Mouse (Mus musculus) bone marrow macrophage, adult 2 months (primary cell): Measurements from ENCODE around the gene Pdcd7. TPM values are rescaled to one million over a fixed set of nuclear protein-coding genes. Genes with fewer than 3 reads are reported as not detected.

Source experiments
- H3K27ac ChIP-seq: 2 replicates; pipeline ENCODE4 v1.5.1; 2012; ENCODE audit warnings: low read depth, low read length; ENCODE audit not compliant: insufficient read depth
- H3K4me1 ChIP-seq: 2 replicates; pipeline ENCODE4 v1.6.1; 2012; ENCODE audit warnings: low read length; ENCODE audit not compliant: control insufficient read depth, insufficient read depth
- H3K4me3 ChIP-seq: 2 replicates; pipeline ENCODE4 v1.5.1; 2012; ENCODE audit warnings: mild to moderate bottlenecking, low read length, moderate library complexity; ENCODE audit not compliant: insufficient read depth
- CTCF ChIP-seq: IDR thresholded peaks from 2 replicates; pipeline ENCODE4 v1.5.1; 2012; ENCODE audit warnings: low read depth, mild to moderate bottlenecking, low read length, moderate library complexity
- POLR2A ChIP-seq: IDR thresholded peaks from 2 replicates; pipeline ENCODE4 v1.6.1; 2012; ENCODE audit warnings: mild to moderate bottlenecking, low read depth, low read length, borderline replicate concordance
- polyA plus RNA-seq: library from polyadenylated mRNA; stranded (reverse); fragments of >200 nt; gene quantifications from 2 replicates; pipeline ENCODE4 v1.2.4, GENCODE M21; 2012; ENCODE audit not compliant: missing spikeins, insufficient read depth, insufficient read length

Gene Pdcd7
- polyA plus RNA-seq: 11.1 and 15.9 TPM in 2 replicates

DNA sequence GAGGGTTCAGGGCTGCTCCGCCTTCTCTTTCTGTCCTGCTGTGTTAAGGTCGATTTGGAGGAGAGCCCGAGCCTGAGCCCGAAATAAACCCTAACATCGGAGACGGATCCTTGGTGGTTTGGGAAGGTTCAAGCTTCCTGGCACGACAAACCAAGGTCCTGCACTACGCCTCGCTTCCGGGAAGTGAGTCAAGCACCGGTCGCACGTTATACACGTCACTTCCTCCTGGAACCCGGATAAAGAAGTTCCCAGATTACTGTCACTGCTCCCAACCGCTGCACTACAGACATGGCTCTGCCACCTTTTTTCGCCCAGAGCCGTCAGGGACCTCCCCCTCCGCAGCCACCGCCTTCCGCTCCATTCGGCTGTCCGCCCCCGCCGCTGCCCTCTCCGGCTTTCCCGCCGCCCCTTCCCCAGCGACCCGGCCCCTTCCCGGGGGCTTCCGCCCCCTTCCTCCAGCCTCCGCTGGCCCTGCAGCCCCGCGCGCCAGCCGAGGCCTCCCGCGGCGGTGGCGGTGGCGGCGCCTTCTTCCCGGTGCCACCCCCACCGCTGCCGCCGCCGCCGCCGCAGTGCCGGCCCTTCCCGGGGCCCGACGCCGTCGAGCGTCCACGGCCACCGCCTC, at the start of gene Pdcd7:
TSS of gene Pdcd7 (plus strand) at position 251 of the 622 bp plus-strand sequence.
- Histone ChIP-seq H3K27ac (peak within 1 kb of the TSS; percentile 82), H3K4me3 (peak within 1 kb of the TSS; percentile 78), H3K4me1 (peaks cover 13% of the 10 kb centered on the region)
- TF ChIP-seq CTCF: no peak
- TF ChIP-seq POLR2A: no peak

DNA sequence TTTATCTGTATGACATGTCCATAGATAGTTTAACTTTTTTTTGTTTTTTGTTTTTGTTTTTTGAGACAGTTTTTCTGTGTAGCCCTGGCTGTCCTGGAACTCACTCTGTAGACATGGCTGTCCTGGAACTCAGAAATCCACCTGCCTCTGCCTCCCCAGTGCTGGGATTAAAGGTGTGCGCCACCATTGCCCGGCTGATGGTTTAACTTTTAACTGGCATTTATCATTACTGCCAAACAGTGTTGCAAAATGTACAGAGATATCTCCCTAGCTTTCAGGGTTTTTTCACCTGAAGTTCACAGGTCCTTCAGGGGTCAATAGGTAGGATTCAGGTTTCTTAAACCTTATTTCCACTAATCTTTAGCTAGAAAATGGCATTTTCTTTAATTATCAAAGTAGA, 48.8 kb upstream of the Pdcd7 start:
- no peak overlapping the region for H3K4me3 ChIP-seq
- H3K27ac ChIP-seq: no peak overlapping the region
- H3K4me1 ChIP-seq: peaks cover 6% of the 10 kb centered on the region
- TF ChIP-seq CTCF (no peak), POLR2A (no peak)

DNA sequence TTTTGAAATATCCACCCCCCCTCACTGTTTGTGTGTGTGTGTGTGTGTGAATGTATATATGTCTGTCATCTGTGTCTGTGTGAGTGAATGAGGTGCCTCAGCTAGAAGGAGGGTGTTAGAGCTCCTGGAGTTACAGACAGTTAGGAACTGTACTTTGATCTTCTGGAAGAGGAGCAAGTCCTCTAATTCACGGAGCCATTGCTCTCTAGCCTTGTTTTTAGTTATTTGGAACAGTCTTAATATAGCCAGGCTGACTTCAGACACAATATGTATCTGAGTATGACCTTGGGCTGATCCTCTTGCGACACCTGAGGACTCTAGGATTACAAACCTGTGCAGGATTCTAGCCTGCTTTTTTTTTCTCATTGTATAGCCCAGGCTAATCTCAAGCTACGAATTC, 47.1 kb upstream of the Pdcd7 start:
- Histone ChIP-seq H3K4me3 (no peak overlapping the region), H3K4me1 (peaks cover 15% of the 10 kb centered on the region), H3K27ac (no peak overlapping the region)
- TF ChIP-seq CTCF: no peak
- no peak for TF ChIP-seq POLR2A

DNA sequence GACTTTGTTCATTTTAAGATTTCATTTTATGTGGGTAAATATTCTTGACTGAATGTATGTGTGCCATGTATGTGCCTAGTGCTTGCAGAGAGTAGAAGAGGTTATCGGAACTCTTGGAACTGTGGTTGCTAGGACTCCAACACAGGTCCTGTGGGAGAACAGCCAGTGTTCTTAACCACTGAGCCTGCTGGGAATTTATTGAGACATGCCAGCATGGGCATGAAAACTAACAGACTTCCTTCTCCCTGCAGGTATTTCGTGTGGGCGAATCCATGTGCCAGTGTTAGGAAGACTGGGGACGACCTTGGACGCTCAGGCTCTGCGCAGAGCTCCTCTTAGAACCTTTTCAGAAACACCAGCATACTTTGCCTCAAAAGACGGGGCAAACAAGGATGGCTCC, 46.3 kb upstream of the Pdcd7 start:
- no peak overlapping the region for H3K4me3 ChIP-seq
- peaks cover 18% of the 10 kb centered on the region for H3K4me1 ChIP-seq
- H3K27ac ChIP-seq: no peak overlapping the region
- TF ChIP-seq CTCF (no peak), POLR2A (no peak)

DNA sequence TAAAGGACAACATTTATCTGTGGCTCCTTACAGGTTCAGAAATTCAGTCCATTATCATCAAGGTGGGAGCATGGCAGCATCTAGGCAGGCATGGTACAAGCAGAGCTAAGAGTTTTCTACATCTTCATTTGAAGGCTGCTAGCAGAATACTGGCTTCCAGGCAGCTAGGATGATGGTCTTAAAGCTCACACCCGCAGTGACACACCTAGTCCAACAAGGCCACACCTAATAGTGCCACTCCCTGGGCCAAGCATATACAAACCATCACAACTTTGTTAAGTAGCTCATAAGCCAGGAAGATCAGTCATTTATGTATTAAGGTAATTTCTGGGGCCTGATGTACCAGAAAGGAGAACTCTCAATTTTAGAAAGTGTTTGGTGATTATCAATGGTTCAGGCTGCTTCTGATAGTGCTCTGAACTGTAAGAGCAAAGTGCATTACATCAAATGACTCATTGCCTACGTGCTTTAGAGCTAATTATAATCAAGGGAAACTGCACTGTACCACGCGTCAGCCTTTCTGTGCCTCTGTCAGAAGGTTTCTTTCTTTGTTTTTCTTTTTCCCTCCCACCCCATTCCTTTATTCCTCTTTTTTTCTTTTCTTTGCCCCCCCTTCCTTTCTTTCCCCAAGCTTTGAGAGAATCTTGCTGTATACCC, 43.4 kb upstream of the Pdcd7 start:
- TF ChIP-seq CTCF (no peak), POLR2A (no peak)
- peaks cover 24% of the 10 kb centered on the region for H3K4me1 ChIP-seq
- no peak overlapping the region for H3K4me3 ChIP-seq
- H3K27ac ChIP-seq: peak overlapping the region; percentile 52

DNA sequence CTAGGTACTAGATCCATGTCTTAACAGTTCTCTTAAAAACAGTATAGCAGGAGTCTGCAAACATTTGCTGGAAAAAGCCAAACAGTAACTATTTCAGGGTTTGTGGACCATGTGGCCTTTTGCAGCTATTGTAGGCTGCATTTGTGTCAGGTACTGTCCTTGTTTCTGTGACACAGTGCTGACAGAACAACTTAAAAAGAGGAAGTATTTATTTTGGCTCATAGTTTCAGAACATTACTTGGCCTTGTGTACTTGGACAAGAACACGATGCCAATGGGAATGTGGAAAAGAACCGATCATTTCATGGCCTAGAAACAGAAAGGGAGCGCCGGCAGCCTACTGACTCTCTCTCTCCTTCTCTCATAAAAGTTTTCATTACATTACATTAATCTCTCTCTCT, 42.3 kb upstream of the Pdcd7 start:
- TF ChIP-seq POLR2A (no peak), CTCF (no peak)
- Histone ChIP-seq H3K27ac (peak overlapping the region; percentile 37), H3K4me1 (peaks cover 24% of the 10 kb centered on the region), H3K4me3 (no peak overlapping the region)

DNA sequence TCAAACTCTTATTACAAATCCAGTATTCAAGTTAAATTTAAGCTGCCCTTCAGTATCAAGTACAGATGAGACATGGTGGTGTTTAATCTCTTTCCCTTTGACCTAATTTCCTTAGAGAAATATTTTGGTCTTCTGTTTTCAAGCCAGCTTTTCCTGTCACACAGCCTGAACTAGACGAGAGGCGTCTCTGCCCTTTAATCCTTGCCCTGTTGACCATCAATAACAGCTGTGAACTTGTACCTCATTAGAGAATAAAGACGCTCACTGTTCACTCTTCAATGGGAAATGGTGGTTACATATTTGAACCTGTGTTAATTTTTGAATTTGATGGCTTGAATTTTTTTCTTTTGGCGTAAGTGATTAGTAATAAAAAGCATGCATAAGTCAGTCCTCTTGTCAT, 41.6 kb upstream of the Pdcd7 start:
- H3K4me3 ChIP-seq: no peak overlapping the region
- H3K4me1 ChIP-seq: peaks cover 24% of the 10 kb centered on the region
- no peak overlapping the region for H3K27ac ChIP-seq
- TF ChIP-seq CTCF (no peak), POLR2A (no peak)

DNA sequence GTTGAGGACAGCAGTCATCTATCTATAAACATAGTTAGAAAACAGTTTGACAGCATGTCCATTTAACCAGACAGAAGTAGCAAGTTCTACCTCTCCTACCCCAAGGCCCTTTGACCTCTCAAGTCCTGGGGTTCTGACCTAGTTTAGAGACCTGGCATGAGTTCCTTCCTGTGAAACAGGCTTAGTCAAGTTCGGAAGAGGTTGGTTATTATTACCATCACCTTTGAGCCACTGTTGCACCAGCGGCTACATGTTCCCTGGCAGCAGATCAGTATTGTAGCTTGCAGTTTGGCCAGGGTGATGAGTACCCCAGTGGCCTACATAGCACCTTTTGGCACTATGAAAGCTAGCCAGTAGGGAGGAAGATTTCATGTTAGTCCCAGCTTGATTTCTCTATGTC, 39.2 kb upstream of the Pdcd7 start:
- no peak for TF ChIP-seq CTCF
- TF ChIP-seq POLR2A: no peak

DNA sequence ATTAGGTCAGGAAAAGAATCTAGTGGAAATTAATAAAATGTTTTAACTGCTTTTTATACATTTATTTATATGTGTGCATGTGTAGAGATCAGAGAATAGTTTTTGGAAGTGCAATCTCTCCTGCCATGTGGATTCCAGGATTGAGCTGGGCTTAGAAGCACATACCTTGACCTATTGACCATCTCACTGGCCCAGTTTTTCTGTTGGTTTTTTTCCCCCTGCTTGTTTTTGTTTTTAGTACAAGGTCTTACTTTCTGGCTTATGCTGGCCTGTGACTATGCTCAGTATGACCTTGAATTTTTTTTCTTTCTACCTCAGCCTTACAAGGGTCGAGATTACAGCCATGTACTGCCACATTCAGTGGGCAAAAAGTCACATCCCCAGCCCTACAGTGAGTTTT, 37.9 kb upstream of the Pdcd7 start:
- Histone ChIP-seq H3K4me3 (no peak overlapping the region), H3K4me1 (peaks cover 19% of the 10 kb centered on the region), H3K27ac (no peak overlapping the region)
- TF ChIP-seq POLR2A (no peak), CTCF (no peak)

More for the DNA sequence above, 39.2 kb upstream of the Pdcd7 start:
- H3K27ac ChIP-seq: no peak overlapping the region
- no peak overlapping the region for H3K4me3 ChIP-seq
- peaks cover 28% of the 10 kb centered on the region for H3K4me1 ChIP-seq

DNA sequence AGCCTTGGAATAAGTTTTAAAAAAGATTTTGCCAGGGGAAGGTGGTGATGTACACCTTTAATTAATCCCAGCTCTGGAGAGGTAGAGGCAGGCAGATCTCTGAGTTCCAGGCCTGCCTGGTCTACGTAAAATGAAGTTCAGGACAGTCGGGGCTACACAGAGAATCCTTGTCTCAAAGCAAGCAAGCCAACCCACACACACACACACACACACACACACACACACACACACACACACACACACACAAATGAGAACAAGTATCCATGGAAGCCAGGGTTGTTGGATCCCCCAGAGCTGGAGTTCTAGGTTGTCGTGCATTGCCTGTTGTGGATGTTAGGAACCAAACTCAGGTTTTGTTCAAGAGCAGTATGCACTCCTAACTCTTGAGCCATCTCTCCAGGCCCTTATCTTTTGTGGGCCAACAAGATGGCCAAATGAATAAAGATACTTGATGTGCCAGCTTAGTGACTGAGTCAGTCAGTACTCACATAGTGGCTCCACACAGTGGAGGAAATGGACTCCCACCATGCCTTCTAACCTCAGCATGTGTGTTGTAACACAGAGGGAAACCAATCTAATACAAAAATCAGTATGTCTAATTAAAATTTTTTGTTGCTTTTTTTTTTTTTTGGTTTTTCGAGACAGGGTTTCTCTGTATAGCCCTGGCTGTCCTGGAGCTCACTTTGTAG, 33.1 kb upstream of the Pdcd7 start:
- H3K4me1 ChIP-seq: peaks cover 9% of the 10 kb centered on the region
- no peak overlapping the region for H3K27ac ChIP-seq
- no peak overlapping the region for H3K4me3 ChIP-seq
- TF ChIP-seq POLR2A (no peak), CTCF (no peak)
